Mouse (Mus musculus) neural tube, embryonic 12.5 days (tissue): Measurements from ENCODE around the gene Sipa1l3. TPM values are rescaled to one million over a fixed set of nuclear protein-coding genes. Genes with fewer than 3 reads are reported as not detected.

Experiments used
- ATAC-seq: fragments of 200-750 bp; cut with Nextera tagmentation; 2 replicates; pipeline ENCODE4 v1.8.0; 2017; ENCODE audit warnings: low read depth, mild to moderate bottlenecking, moderate TSS enrichment, moderate library complexity; ENCODE audit not compliant: low FRiP score
- H3K27ac ChIP-seq: fragments of 300-500 bp; sonication (generic); 2 replicates; pipeline ENCODE4 v1.5.1; 2016
- H3K27me3 ChIP-seq: fragments of 300-500 bp; sonication (generic); replicated peaks from 2 replicates; pipeline ENCODE4 v1.6.1; 2016; ENCODE audit warnings: mild to moderate bottlenecking
- H3K36me3 ChIP-seq: fragments of 300-500 bp; sonication (generic); 2 replicates; pipeline ENCODE4 v1.6.1; 2016; ENCODE audit warnings: mild to moderate bottlenecking
- H3K4me1 ChIP-seq: fragments of 300-500 bp; sonication (generic); 2 replicates; pipeline ENCODE4 v1.6.1; 2016
- H3K4me2 ChIP-seq: fragments of 300-500 bp; sonication (generic); replicated peaks from 2 replicates; pipeline ENCODE4 v1.6.1; 2016; ENCODE audit warnings: mild to moderate bottlenecking
- H3K4me3 ChIP-seq: fragments of 300-500 bp; sonication (generic); 2 replicates; pipeline ENCODE4 v1.5.1; 2016
- H3K9ac ChIP-seq: fragments of 300-500 bp; sonication (generic); 2 replicates; pipeline ENCODE4 v1.6.1; 2016; ENCODE audit warnings: mild to moderate bottlenecking
- H3K9me3 ChIP-seq: fragments of 300-500 bp; sonication (generic); 2 replicates; pipeline ENCODE4 v1.6.1; 2016; ENCODE audit warnings: mild to moderate bottlenecking
- WGBS: fragments of 180-500 bp; shearing (Covaris S2); methylation state at CpG from one replicate; pipeline ENCODE4 v1.1.7; 2016; 5-methylcytosine and 5-hydroxymethylcytosine counted together
- polyA plus RNA-seq: library from polyadenylated mRNA; unstranded; fragments of >200 nt; fragmentation: Nextera tagmentation; extraction: Ambion mirVana; gene quantifications from 2 replicates; pipeline ENCODE4 v1.2.1, GENCODE M21; 2016

Gene Sipa1l3
- polyA plus RNA-seq, 1 experiment from 2014 or later: 10.8 TPM

GRCm38 (mm10) chr7:29503616-29504015 is 14.8 kb downstream of the Sipa1l3 start:
- no peak for ATAC-seq
- WGBS: 73% methylated on average over 6 of the region's 6 CpGs

GRCm38 (mm10) chr7:29501214-29501613 is 17.2 kb downstream of the Sipa1l3 start:
- H3K27me3 ChIP-seq: no peaks in the 10 kb centered on the region
- no peak overlapping the region for H3K4me3 ChIP-seq
- no peak for ATAC-seq
- H3K36me3 ChIP-seq: no peaks in the 10 kb centered on the region
- H3K4me1 ChIP-seq: peaks cover 25% of the 10 kb centered on the region
- 93% methylated on average over 9 of the region's 9 CpGs for WGBS
- no peak overlapping the region for H3K27ac ChIP-seq
- no peak overlapping the region for H3K4me2 ChIP-seq
- H3K9me3 ChIP-seq: no peaks in the 10 kb centered on the region
- no peak overlapping the region for H3K9ac ChIP-seq

More at GRCm38 (mm10) chr7:29503616-29504015, 14.8 kb downstream of the Sipa1l3 start:
- H3K27me3 ChIP-seq: no peaks in the 10 kb centered on the region
- H3K4me2 ChIP-seq: no peak overlapping the region
- H3K9ac ChIP-seq: no peak overlapping the region
- no peaks in the 10 kb centered on the region for H3K36me3 ChIP-seq
- H3K4me1 ChIP-seq: peaks cover 13% of the 10 kb centered on the region
- H3K27ac ChIP-seq: no peak overlapping the region
- H3K4me3 ChIP-seq: no peak overlapping the region
- no peaks in the 10 kb centered on the region for H3K9me3 ChIP-seq

GRCm38 (mm10) chr7:29499071-29499470 is 19.4 kb downstream of the Sipa1l3 start:
- WGBS: 82% methylated on average over 6 of the region's 6 CpGs

GRCm38 (mm10) chr7:29496953-29497590 is 21.4 kb downstream of the Sipa1l3 start:
- Histone ChIP-seq H3K9ac (no peak overlapping the region), H3K27me3 (no peaks in the 10 kb centered on the region), H3K4me2 (0 out of 2 replicates have a peak overlapping the region, but pooled peaks have one; percentile 20), H3K4me1 (peaks cover 18% of the 10 kb centered on the region), H3K9me3 (no peaks in the 10 kb centered on the region), H3K36me3 (no peaks in the 10 kb centered on the region), H3K27ac (no peak overlapping the region), H3K4me3 (no peak overlapping the region)
- ATAC-seq: no peak
- WGBS: 56% methylated on average over 10 of the region's 10 CpGs

More at GRCm38 (mm10) chr7:29499071-29499470, 19.4 kb downstream of the Sipa1l3 start:
- ATAC-seq: no peak
- Histone ChIP-seq H3K27me3 (no peaks in the 10 kb centered on the region), H3K36me3 (no peaks in the 10 kb centered on the region), H3K4me3 (no peak overlapping the region), H3K27ac (no peak overlapping the region), H3K4me2 (no peak overlapping the region), H3K9me3 (no peaks in the 10 kb centered on the region), H3K9ac (no peak overlapping the region), H3K4me1 (peaks cover 19% of the 10 kb centered on the region)

GRCm38 (mm10) chr7:29496332-29496731 is 22.1 kb downstream of the Sipa1l3 start:
- no peak overlapping the region for H3K9ac ChIP-seq
- H3K4me3 ChIP-seq: no peak overlapping the region
- ATAC-seq: no peak
- H3K9me3 ChIP-seq: no peaks in the 10 kb centered on the region
- 0 out of 2 replicates have a peak overlapping the region, but pooled peaks have one; percentile 20 for H3K4me2 ChIP-seq
- H3K27me3 ChIP-seq: no peaks in the 10 kb centered on the region
- WGBS: 45% methylated on average over 4 of the region's 4 CpGs
- no peaks in the 10 kb centered on the region for H3K36me3 ChIP-seq
- H3K4me1 ChIP-seq: peaks cover 18% of the 10 kb centered on the region
- H3K27ac ChIP-seq: no peak overlapping the region

- ATAC-seq: no peak
- WGBS: 64% methylated on average over 4 of the region's 4 CpGs
These were observed 22.6 kb downstream of the Sipa1l3 start for GRCm38 (mm10) chr7:29495880-29496279.

GRCm38 (mm10) chr7:29494854-29495253 is 23.6 kb downstream of the Sipa1l3 start:
- Histone ChIP-seq H3K9ac (no peak overlapping the region), H3K27ac (no peak overlapping the region), H3K4me1 (peaks cover 25% of the 10 kb centered on the region), H3K36me3 (no peaks in the 10 kb centered on the region), H3K4me3 (no peak overlapping the region), H3K27me3 (no peaks in the 10 kb centered on the region), H3K4me2 (no peak overlapping the region), H3K9me3 (no peaks in the 10 kb centered on the region)
- WGBS: 89% methylated on average over 11 of the region's 11 CpGs
- no peak for ATAC-seq

More at GRCm38 (mm10) chr7:29495880-29496279, 22.6 kb downstream of the Sipa1l3 start:
- Histone ChIP-seq H3K9me3 (no peaks in the 10 kb centered on the region), H3K4me1 (peaks cover 18% of the 10 kb centered on the region), H3K27me3 (no peaks in the 10 kb centered on the region), H3K4me2 (no peak overlapping the region), H3K27ac (no peak overlapping the region), H3K4me3 (no peak overlapping the region), H3K36me3 (no peaks in the 10 kb centered on the region), H3K9ac (no peak overlapping the region)

GRCm38 (mm10) chr7:29494015-29494414 is 24.4 kb downstream of the Sipa1l3 start:
- 91% methylated on average over 5 of the region's 5 CpGs for WGBS

GRCm38 (mm10) chr7:29492992-29493391 is 25.4 kb downstream of the Sipa1l3 start:
- no peaks in the 10 kb centered on the region for H3K36me3 ChIP-seq
- no peak overlapping the region for H3K4me2 ChIP-seq
- WGBS: 80% methylated on average over 1 of the region's 1 CpGs
- no peak for ATAC-seq
- H3K27ac ChIP-seq: no peak overlapping the region
- no peak overlapping the region for H3K4me3 ChIP-seq
- H3K4me1 ChIP-seq: peaks cover 30% of the 10 kb centered on the region
- no peak overlapping the region for H3K9ac ChIP-seq
- no peaks in the 10 kb centered on the region for H3K27me3 ChIP-seq
- no peaks in the 10 kb centered on the region for H3K9me3 ChIP-seq

More at GRCm38 (mm10) chr7:29494015-29494414, 24.4 kb downstream of the Sipa1l3 start:
- Histone ChIP-seq H3K27ac (no peak overlapping the region), H3K4me2 (no peak overlapping the region), H3K9me3 (no peaks in the 10 kb centered on the region), H3K27me3 (no peaks in the 10 kb centered on the region), H3K36me3 (no peaks in the 10 kb centered on the region), H3K4me1 (peaks cover 30% of the 10 kb centered on the region), H3K4me3 (no peak overlapping the region), H3K9ac (no peak overlapping the region)
- ATAC-seq: no peak

GRCm38 (mm10) chr7:29491861-29492260 is 26.6 kb downstream of the Sipa1l3 start:
- no peaks in the 10 kb centered on the region for H3K27me3 ChIP-seq
- H3K4me2 ChIP-seq: no peak overlapping the region
- H3K36me3 ChIP-seq: no peaks in the 10 kb centered on the region
- H3K4me1 ChIP-seq: peaks cover 24% of the 10 kb centered on the region
- H3K4me3 ChIP-seq: no peak overlapping the region
- H3K9me3 ChIP-seq: no peaks in the 10 kb centered on the region
- no peak for ATAC-seq
- WGBS: 73% methylated on average over 3 of the region's 3 CpGs
- no peak overlapping the region for H3K9ac ChIP-seq
- H3K27ac ChIP-seq: no peak overlapping the region

GRCm38 (mm10) chr7:29491471-29491755 is 27.0 kb downstream of the Sipa1l3 start:
- H3K9me3 ChIP-seq: no peaks in the 10 kb centered on the region
- H3K9ac ChIP-seq: no peak overlapping the region
- WGBS: 76% methylated on average over 3 of the region's 3 CpGs
- H3K4me3 ChIP-seq: no peak overlapping the region
- no peaks in the 10 kb centered on the region for H3K36me3 ChIP-seq
- no peak overlapping the region for H3K4me2 ChIP-seq
- H3K4me1 ChIP-seq: peaks cover 20% of the 10 kb centered on the region
- no peak overlapping the region for H3K27ac ChIP-seq
- no peak for ATAC-seq
- no peaks in the 10 kb centered on the region for H3K27me3 ChIP-seq

GRCm38 (mm10) chr7:29490704-29491470 is 27.6 kb downstream of the Sipa1l3 start:
- Histone ChIP-seq H3K27me3 (no peaks in the 10 kb centered on the region), H3K9me3 (no peaks in the 10 kb centered on the region), H3K27ac (no peak overlapping the region), H3K36me3 (no peaks in the 10 kb centered on the region), H3K4me3 (no peak overlapping the region), H3K4me1 (peaks cover 15% of the 10 kb centered on the region), H3K4me2 (no peak overlapping the region), H3K9ac (no peak overlapping the region)
- WGBS: 85% methylated on average over 8 of the region's 8 CpGs
- ATAC-seq: no peak
